Mouse (Mus musculus) olfactory bulb, adult 2 months (tissue): Measurements from ENCODE around the gene Clybl.

Experiments
- CTCF ChIP-seq: fragments of 200-500 bp; IDR thresholded peaks from 2 replicates; pipeline ENCODE4 v1.5.1; 2012; ENCODE audit warnings: low read depth, mild to moderate bottlenecking, low read length, moderate library complexity; ENCODE audit not compliant: insufficient read depth
- POLR2A ChIP-seq: fragments of 200-500 bp; IDR thresholded peaks from 2 replicates; pipeline ENCODE4 v1.6.1; 2012; ENCODE audit warnings: mild to moderate bottlenecking, low read depth, low read length, moderate library complexity; ENCODE audit not compliant: insufficient read depth

GRCm38 (mm10) chr14:122338784-122339183 lies 157.3 kb downstream of the Clybl start:
- no peak for TF ChIP-seq CTCF
- no peak for TF ChIP-seq POLR2A
